11 mouse cellular contexts compared by ENCODE assay signal in genomic region chr17:46025207-46025606, GRCm38 (mm10).
"Had no signal": no experiment of that assay in that cellular context is flagged by ENCODE, and none has a peak within 500 bp of the region (broad histone marks: within the 10 kb centered on the region; RNA-seq: fewer than 3 reads in every experiment).

No protein-coding gene starts in this region.

- H3K4me3 ChIP-seq: left cerebral cortex, adult 2 months; limb, embryonic 15.5 days; midbrain, embryonic 12.5 days had no signal

- H3K9me3 ChIP-seq: limb, embryonic 15.5 days; midbrain, embryonic 12.5 days had no signal

- H3K9ac ChIP-seq: limb, embryonic 15.5 days; liver, embryonic 14.5 days; midbrain, embryonic 12.5 days had no signal

- H3K4me2 ChIP-seq: limb, embryonic 15.5 days; midbrain, embryonic 12.5 days had no signal

- DNase-seq: kidney, postnatal 25 days; lung, adult 2 months; lung, postnatal 10 days; lung, postnatal 4 days; right cerebral cortex, postnatal 25 days; thymus, postnatal 4 days had no signal

- ATAC-seq: midbrain, embryonic 16.5 days had no signal

- H3K27me3 ChIP-seq: limb, embryonic 15.5 days; midbrain, embryonic 12.5 days had no signal

- H3K27ac ChIP-seq: left cerebral cortex, adult 2 months; limb, embryonic 15.5 days; liver, embryonic 14.5 days; midbrain, embryonic 12.5 days had no signal
